Mouse (Mus musculus): ENCODE data around the gene Esrrb. TPM values are rescaled to one million over a fixed set of nuclear protein-coding genes. Genes with fewer than 3 reads are reported as not detected.

Esrrb gene
- total and polyA plus RNA-seq, 2 experiments from 2014 or later: 3.1 to 9.8 TPM

GRCm38 (mm10) chr12:86431671-86432070 is 70.8 kb downstream of the Esrrb start:
- H3K4me1 ChIP-seq (ENCODE audit: insufficient read depth, low read length): no peaks in the 10 kb centered on the region
- H3K36me3 ChIP-seq (ENCODE audit: insufficient read depth, low read length): no peaks in the 10 kb centered on the region
- no peaks in the 10 kb centered on the region for H3K27me3 ChIP-seq (ENCODE audit: insufficient read depth, low read length)
- no peak overlapping the region for H3K4me3 ChIP-seq (ENCODE audit: low read length)
- no peak for ATAC-seq
- no peak overlapping the region for H3K9ac ChIP-seq (replicated peaks; ENCODE audit: low read length)
- 75% methylated on average over 5 of the region's 5 CpGs for WGBS
- H3K27ac ChIP-seq: no peak overlapping the region
- no peak for DNase-seq (ENCODE audit: low spot score)
- H3K9me3 ChIP-seq (ENCODE audit: low read length): no peaks in the 10 kb centered on the region
- no peak for TF ChIP-seq CTCF (IDR thresholded peaks at IDR 0.05; ENCODE audit: low read depth)
- H3K4me2 ChIP-seq (ENCODE audit: low read depth, low read length): no peak overlapping the region

- H3K27me3 ChIP-seq (ENCODE audit: insufficient read depth, low read length): no peaks in the 10 kb centered on the region
- no peaks in the 10 kb centered on the region for H3K4me1 ChIP-seq (ENCODE audit: insufficient read depth, low read length)
- H3K9me3 ChIP-seq (ENCODE audit: low read length): no peaks in the 10 kb centered on the region
- H3K36me3 ChIP-seq (ENCODE audit: insufficient read depth, low read length): no peaks in the 10 kb centered on the region
- peak overlapping the region; percentile 50 for H3K4me2 ChIP-seq (ENCODE audit: low read depth, low read length)
- ATAC-seq (peak; percentile 85), DNase-seq (ENCODE audit: low spot score) (peak; percentile 90)
- TF ChIP-seq CTCF (IDR thresholded peaks at IDR 0.05; ENCODE audit: low read depth): peak; percentile 78
- H3K4me3 ChIP-seq (ENCODE audit: low read length): peak overlapping the region; percentile 26; the same call in 1 of the 2 replicates
- 1% methylated on average over 13 of the region's 13 CpGs for WGBS
- H3K9ac ChIP-seq (replicated peaks; ENCODE audit: low read length): no peak overlapping the region
- no peak overlapping the region for H3K27ac ChIP-seq
Measured at GRCm38 (mm10) chr12:86433371-86433821, 72.5 kb downstream of the Esrrb start.

- Histone ChIP-seq H3K27me3 (ENCODE audit: insufficient read depth, low read length) (no peaks in the 10 kb centered on the region), H3K9ac (replicated peaks; ENCODE audit: low read length) (no peak overlapping the region), H3K36me3 (ENCODE audit: insufficient read depth, low read length) (no peaks in the 10 kb centered on the region), H3K27ac (no peak overlapping the region), H3K4me2 (ENCODE audit: low read depth, low read length) (no peak overlapping the region), H3K4me3 (ENCODE audit: low read length) (no peak overlapping the region), H3K4me1 (ENCODE audit: insufficient read depth, low read length) (no peaks in the 10 kb centered on the region), H3K9me3 (ENCODE audit: low read length) (no peaks in the 10 kb centered on the region)
- 85% methylated on average over 13 of the region's 13 CpGs for WGBS
- no peak for DNase-seq (ENCODE audit: low spot score)
- ATAC-seq: no peak
- TF ChIP-seq CTCF (IDR thresholded peaks at IDR 0.05; ENCODE audit: low read depth): no peak
Measured at GRCm38 (mm10) chr12:86435651-86436050, 74.7 kb downstream of the Esrrb start.

- WGBS: 75% methylated on average over 5 of the region's 5 CpGs
Measured at GRCm38 (mm10) chr12:86450848-86451247, 89.9 kb downstream of the Esrrb start.

GRCm38 (mm10) chr12:86455009-86455408 is 94.1 kb downstream of the Esrrb start:
- no peak for TF ChIP-seq CTCF (IDR thresholded peaks at IDR 0.05; ENCODE audit: low read depth)
- H3K4me2 ChIP-seq (ENCODE audit: low read depth, low read length): no peak overlapping the region
- no peaks in the 10 kb centered on the region for H3K4me1 ChIP-seq (ENCODE audit: insufficient read depth, low read length)
- no peak overlapping the region for H3K27ac ChIP-seq
- no peak overlapping the region for H3K9ac ChIP-seq (replicated peaks; ENCODE audit: low read length)
- H3K4me3 ChIP-seq (ENCODE audit: low read length): no peak overlapping the region
- no peaks in the 10 kb centered on the region for H3K36me3 ChIP-seq (ENCODE audit: insufficient read depth, low read length)
- ATAC-seq (no peak), DNase-seq (ENCODE audit: low spot score) (no peak)
- H3K9me3 ChIP-seq (ENCODE audit: low read length): no peaks in the 10 kb centered on the region
- 70% methylated on average over 1 of the region's 1 CpGs for WGBS
- no peaks in the 10 kb centered on the region for H3K27me3 ChIP-seq (ENCODE audit: insufficient read depth, low read length)

More at GRCm38 (mm10) chr12:86450848-86451247, 89.9 kb downstream of the Esrrb start:
- Histone ChIP-seq H3K27me3 (ENCODE audit: insufficient read depth, low read length) (no peaks in the 10 kb centered on the region), H3K9me3 (ENCODE audit: low read length) (no peaks in the 10 kb centered on the region), H3K27ac (no peak overlapping the region), H3K36me3 (ENCODE audit: insufficient read depth, low read length) (no peaks in the 10 kb centered on the region), H3K9ac (replicated peaks; ENCODE audit: low read length) (no peak overlapping the region), H3K4me2 (ENCODE audit: low read depth, low read length) (no peak overlapping the region), H3K4me1 (ENCODE audit: insufficient read depth, low read length) (no peaks in the 10 kb centered on the region), H3K4me3 (ENCODE audit: low read length) (no peak overlapping the region)
- no peak for ATAC-seq
- DNase-seq (ENCODE audit: low spot score): no peak
- no peak for TF ChIP-seq CTCF (IDR thresholded peaks at IDR 0.05; ENCODE audit: low read depth)

- ATAC-seq (no peak), DNase-seq (ENCODE audit: low spot score) (no peak)
- Histone ChIP-seq H3K4me2 (ENCODE audit: low read depth, low read length) (no peak overlapping the region), H3K9ac (replicated peaks; ENCODE audit: low read length) (no peak overlapping the region), H3K36me3 (ENCODE audit: insufficient read depth, low read length) (no peaks in the 10 kb centered on the region), H3K4me1 (ENCODE audit: insufficient read depth, low read length) (no peaks in the 10 kb centered on the region), H3K4me3 (ENCODE audit: low read length) (no peak overlapping the region), H3K27me3 (ENCODE audit: insufficient read depth, low read length) (no peaks in the 10 kb centered on the region), H3K27ac (no peak overlapping the region), H3K9me3 (ENCODE audit: low read length) (no peaks in the 10 kb centered on the region)
- no peak for TF ChIP-seq CTCF (IDR thresholded peaks at IDR 0.05; ENCODE audit: low read depth)
- 64% methylated on average over 9 of the region's 9 CpGs for WGBS
Measured at GRCm38 (mm10) chr12:86462742-86463470, 102.0 kb downstream of the Esrrb start.

GRCm38 (mm10) chr12:86464385-86464784 is 103.5 kb downstream of the Esrrb start:
- no peak overlapping the region for H3K4me2 ChIP-seq (ENCODE audit: low read depth, low read length)
- ATAC-seq: no peak
- no peak overlapping the region for H3K27ac ChIP-seq
- H3K27me3 ChIP-seq (ENCODE audit: insufficient read depth, low read length): no peaks in the 10 kb centered on the region
- H3K36me3 ChIP-seq (ENCODE audit: insufficient read depth, low read length): no peaks in the 10 kb centered on the region
- no peak for DNase-seq (ENCODE audit: low spot score)
- H3K4me1 ChIP-seq (ENCODE audit: insufficient read depth, low read length): no peaks in the 10 kb centered on the region
- H3K9me3 ChIP-seq (ENCODE audit: low read length): no peaks in the 10 kb centered on the region
- 90% methylated on average over 1 of the region's 1 CpGs for WGBS
- TF ChIP-seq CTCF (IDR thresholded peaks at IDR 0.05; ENCODE audit: low read depth): no peak
- H3K9ac ChIP-seq (replicated peaks; ENCODE audit: low read length): no peak overlapping the region
- no peak overlapping the region for H3K4me3 ChIP-seq (ENCODE audit: low read length)

All from hindbrain, postnatal 0 days (tissue).